Mouse (Mus musculus) embryonic fibroblast, embryonic 13.5 days (primary cell): ENCODE data around the gene Ppig.

Source experiments
- CTCF ChIP-seq: IDR thresholded peaks from 2 replicates; pipeline ENCODE4 v1.5.1; 2011; ENCODE audit warnings: mild to moderate bottlenecking, control low read depth, low read length, moderate library complexity, borderline replicate concordance; ENCODE audit not compliant: insufficient read depth
- POLR2A ChIP-seq: IDR thresholded peaks from 2 replicates; pipeline ENCODE4 v1.6.1; 2011; ENCODE audit warnings: low read depth, mild to moderate bottlenecking, control low read depth, low read length, moderate library complexity

GRCm38 (mm10) chr2:69719121-69719520 lies 3.2 kb upstream of the Ppig start:
- TF ChIP-seq POLR2A, result no peak; the same call in 1 of the 2 replicates
- TF ChIP-seq CTCF, result no peak
